35 mouse cellular contexts compared by ENCODE assay signal in the genomic region with DNA sequence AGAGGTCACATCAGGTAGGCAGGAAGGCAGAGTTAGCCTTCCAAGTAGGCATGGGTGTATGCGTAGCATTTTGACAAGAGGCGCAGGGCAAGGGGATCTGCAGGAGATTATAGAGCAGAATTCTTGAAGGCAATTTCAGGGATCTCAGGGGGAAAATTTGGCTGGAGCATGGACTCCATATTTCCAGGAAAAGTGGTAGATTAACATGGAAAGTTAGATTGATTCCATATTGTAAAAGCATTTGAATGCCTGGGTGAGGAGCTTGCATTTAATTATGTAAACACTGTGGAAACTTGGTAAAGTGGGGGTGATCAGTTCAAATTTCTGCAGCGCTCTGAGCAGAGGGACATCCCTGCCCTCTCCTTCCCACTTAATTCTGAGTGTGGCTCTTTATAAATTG.
"Had no signal": no experiment of that assay in that cellular context is flagged by ENCODE, and none has a peak within 500 bp of the region (broad histone marks: within the 10 kb centered on the region; RNA-seq: fewer than 3 reads in every experiment).

No protein-coding gene starts in this region.

- H3K9ac ChIP-seq: heart, embryonic 12.5 days; heart, embryonic 13.5 days; heart, embryonic 15.5 days; hindbrain, embryonic 12.5 days; hindbrain, embryonic 13.5 days; hindbrain, embryonic 14.5 days; hindbrain, embryonic 15.5 days; intestine, embryonic 15.5 days; kidney, embryonic 15.5 days had no signal

- DNase-seq: heart, postnatal 10 days; heart, postnatal 14 days; heart, postnatal 36 days; heart, postnatal 4 days; kidney, adult 11 months; kidney, adult 18-20 months; kidney, adult 2 months; kidney, adult 8-10 months; kidney, adult 9 months; kidney, postnatal 10 days; kidney, postnatal 14 days; kidney, postnatal 25 days; kidney, postnatal 36 days; kidney, postnatal 4 days; layer of hippocampus, adult 9-11 months; layer of hippocampus, postnatal 36 days had no signal

- H3K4me2 ChIP-seq: heart, embryonic 11.5 days; heart, embryonic 12.5 days; heart, embryonic 13.5 days; heart, embryonic 15.5 days; hindbrain, embryonic 12.5 days; hindbrain, embryonic 13.5 days; hindbrain, embryonic 14.5 days; hindbrain, embryonic 15.5 days; intestine, embryonic 15.5 days; kidney, embryonic 15.5 days had no signal

- H3K27ac ChIP-seq: heart, embryonic 10.5 days; heart, embryonic 13.5 days; heart, embryonic 15.5 days; hindbrain, embryonic 10.5 days; hindbrain, embryonic 12.5 days; hindbrain, embryonic 13.5 days; hindbrain, embryonic 14.5 days; hindbrain, embryonic 15.5 days; hindbrain, postnatal 0 days; intestine, embryonic 15.5 days; kidney, embryonic 15.5 days; kidney, postnatal 0 days; layer of hippocampus, adult 2 months had no signal

- H3K36me3 ChIP-seq: heart, embryonic 10.5 days; heart, embryonic 12.5 days; heart, embryonic 13.5 days; heart, embryonic 15.5 days; hindbrain, embryonic 10.5 days; hindbrain, embryonic 12.5 days; hindbrain, embryonic 13.5 days; hindbrain, embryonic 15.5 days; intestine, embryonic 15.5 days; kidney, embryonic 15.5 days had no signal

- H3K4me1 ChIP-seq: heart, embryonic 10.5 days; heart, embryonic 12.5 days; heart, embryonic 13.5 days; heart, embryonic 15.5 days; hindbrain, embryonic 10.5 days; hindbrain, embryonic 12.5 days; hindbrain, embryonic 13.5 days; hindbrain, embryonic 15.5 days; intestine, embryonic 15.5 days; kidney, embryonic 15.5 days had no signal

- ATAC-seq: hindbrain, embryonic 16.5 days; hindbrain, postnatal 0 days; inflammation-experienced regulatory T-cells, adult 6 months; intestine, embryonic 15.5 days; intestine, embryonic 16.5 days; intestine, postnatal 0 days had no signal

- H3K9me3 ChIP-seq: heart, embryonic 10.5 days; heart, embryonic 12.5 days; heart, embryonic 13.5 days; heart, embryonic 15.5 days; hindbrain, embryonic 10.5 days; hindbrain, embryonic 12.5 days; hindbrain, embryonic 13.5 days; hindbrain, embryonic 15.5 days; intestine, embryonic 15.5 days; kidney, embryonic 15.5 days had no signal

- H3K27me3 ChIP-seq: heart, embryonic 12.5 days; heart, embryonic 13.5 days; heart, embryonic 15.5 days; hindbrain, embryonic 12.5 days; hindbrain, embryonic 13.5 days; hindbrain, embryonic 15.5 days; intestine, embryonic 15.5 days; kidney, embryonic 15.5 days had no signal

- H3K4me3 ChIP-seq: heart, embryonic 10.5 days; heart, embryonic 12.5 days; heart, embryonic 13.5 days; heart, embryonic 15.5 days; hindbrain, embryonic 10.5 days; hindbrain, embryonic 12.5 days; hindbrain, embryonic 13.5 days; hindbrain, embryonic 15.5 days; intestine, embryonic 15.5 days; kidney, embryonic 15.5 days; layer of hippocampus, adult 2 months had no signal
